Mouse (Mus musculus): Measurements from ENCODE around the gene Efna3.

The Efna3 gene

DNA sequence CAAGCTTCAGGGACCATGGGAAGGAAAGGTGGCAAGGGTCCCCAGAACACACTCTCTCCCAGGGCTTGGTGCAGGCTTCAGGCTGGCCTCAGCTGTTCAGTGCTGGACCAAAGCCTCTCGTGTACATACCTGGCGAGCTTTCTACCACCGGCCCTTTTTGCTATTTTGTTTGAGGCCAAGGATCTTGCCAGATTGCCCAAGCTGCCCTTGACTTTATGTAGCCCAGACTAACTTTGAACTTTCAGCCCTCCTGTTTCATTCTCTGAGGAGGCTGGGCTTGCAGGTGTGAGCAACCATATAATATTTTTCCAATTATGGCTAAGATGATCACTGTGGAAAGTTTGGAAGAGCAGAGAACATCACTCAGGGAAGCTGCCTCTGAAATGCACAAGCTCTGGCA, 38.5 kb downstream of the Efna3 start:
- DNase-seq (ENCODE audit: inconsistent ontology term): no peak

DNA sequence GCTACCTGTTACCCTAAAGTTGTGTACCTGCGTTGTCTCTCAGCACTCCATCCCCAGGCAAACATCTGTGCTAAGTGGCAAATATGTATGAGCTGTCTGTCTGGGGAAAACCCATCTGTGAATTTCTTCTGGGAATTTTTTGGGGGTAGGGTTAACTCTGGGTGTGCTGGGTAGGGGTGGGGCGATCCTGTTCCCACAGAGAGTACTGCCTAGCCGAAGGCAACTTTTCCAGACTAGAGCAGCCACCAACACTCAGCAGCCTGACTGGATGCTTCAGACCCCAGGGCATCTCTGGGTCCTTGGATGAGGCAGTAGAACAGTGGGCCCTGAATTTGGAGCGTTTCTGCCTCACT, 40.5 kb downstream of the Efna3 start:
- DNase-seq (ENCODE audit: inconsistent ontology term): no peak

DNA sequence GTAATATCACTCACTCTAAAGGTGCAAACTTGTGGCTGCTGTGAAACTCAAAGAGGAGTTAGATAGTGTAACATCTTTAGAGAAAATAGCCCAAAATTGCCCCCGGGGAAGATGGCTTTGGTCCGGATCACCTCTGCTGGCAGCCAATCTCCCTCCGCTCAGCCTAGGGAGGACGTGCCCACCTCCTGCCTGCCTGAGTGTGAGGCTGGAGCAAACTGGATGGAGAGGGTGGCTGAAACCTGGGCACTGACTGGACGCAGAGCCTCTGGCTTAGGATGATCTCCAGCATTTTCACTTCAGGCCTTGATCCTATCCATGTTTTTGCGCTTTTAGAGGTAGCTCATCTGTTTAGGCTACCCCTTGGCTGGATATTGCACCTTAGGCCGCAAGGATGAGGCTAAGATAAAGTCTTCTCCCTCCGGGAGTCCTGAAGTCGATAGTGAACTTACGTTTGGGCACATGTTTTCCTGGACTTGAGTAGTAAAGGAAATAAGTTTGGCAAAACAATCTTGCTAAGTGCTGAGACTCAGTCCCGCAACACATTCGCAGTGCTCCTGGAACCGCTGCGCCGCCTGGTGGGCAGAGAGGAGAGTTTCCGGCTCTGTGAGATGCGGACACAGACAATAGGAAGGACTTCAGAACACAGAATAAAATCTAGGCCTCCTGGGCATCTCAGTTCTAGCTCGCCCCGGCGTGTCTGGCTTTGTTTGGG, 41.0 kb downstream of the Efna3 start:
- DNase-seq (ENCODE audit: inconsistent ontology term): peak; percentile 87

DNA sequence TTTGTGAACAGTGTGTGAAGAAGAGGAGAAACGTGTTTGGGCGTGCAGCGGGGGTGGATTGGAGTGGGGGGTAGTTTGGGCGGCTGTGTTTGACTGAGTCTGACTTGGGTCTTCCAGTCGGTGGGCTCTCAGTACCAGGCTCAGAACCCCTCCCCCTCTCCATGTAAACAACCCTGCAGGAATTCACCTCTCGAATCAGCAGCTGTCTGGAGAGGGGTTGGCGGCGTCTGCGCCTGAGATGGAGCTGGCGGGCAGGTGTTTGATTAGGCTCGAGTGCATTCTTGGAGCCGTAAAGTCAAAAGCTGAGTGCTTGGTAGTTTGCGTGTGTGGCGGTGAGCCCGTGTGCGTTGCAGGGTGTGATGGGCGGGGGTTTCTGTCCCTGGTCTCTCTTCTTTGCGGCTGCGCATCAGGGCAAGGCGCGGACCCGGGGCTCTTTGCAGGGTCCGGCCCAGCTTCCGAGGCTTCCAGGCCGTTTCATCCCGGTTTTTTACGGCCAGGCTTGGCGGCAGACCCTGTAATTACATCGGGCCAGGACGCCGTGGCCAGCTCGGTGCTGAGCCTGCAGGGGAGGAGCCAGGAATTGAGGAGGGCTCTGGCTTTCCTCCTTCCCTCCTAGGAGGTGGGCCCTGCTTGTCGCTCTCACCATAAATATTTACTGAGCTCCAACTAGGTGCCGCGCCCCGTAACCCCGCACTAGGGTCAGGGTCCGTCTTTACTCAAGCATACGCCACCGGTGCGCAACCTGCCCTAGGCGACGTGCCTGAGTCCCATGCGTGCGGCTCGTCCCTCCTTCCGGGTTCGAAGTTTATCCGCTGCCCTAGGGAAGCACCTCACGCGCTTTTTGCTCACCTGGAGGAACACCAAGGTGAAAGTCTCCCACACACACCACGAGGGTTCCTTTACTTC, 41.9 kb downstream of the Efna3 start, which contains the start of gene Efna1:
Efna1 (minus strand) TSS at position 537 of the 906 bp plus-strand sequence.
- DNase-seq (ENCODE audit: inconsistent ontology term): peak; percentile 51

DNA sequence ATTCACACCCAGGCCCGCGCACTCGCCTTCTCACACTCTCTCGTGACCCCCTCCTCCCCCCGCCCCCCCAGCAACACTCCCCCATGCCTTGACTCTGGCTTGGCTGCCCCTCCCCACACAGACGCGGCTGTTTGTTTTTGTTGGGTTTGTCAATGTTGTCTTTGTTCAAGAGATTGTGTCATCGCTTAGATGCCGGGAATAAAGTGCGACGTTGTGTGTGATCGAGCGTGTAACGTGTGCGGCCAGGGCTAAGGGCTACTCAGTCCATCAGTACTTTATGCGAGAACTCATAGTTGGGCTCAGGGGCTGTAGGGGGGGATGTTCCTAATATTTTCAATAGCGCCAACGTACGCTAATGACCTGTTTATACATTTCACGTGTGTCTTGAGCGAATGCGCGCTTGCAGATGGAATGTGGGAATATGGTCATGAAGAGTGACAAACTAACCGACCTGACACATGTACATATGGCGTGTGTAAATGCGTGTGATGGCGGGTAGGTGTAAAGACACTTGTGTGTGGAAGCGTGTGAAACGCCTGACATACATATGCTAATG, 42.6 kb downstream of the Efna3 start:
- peak; percentile 88 for DNase-seq (ENCODE audit: inconsistent ontology term)

DNA sequence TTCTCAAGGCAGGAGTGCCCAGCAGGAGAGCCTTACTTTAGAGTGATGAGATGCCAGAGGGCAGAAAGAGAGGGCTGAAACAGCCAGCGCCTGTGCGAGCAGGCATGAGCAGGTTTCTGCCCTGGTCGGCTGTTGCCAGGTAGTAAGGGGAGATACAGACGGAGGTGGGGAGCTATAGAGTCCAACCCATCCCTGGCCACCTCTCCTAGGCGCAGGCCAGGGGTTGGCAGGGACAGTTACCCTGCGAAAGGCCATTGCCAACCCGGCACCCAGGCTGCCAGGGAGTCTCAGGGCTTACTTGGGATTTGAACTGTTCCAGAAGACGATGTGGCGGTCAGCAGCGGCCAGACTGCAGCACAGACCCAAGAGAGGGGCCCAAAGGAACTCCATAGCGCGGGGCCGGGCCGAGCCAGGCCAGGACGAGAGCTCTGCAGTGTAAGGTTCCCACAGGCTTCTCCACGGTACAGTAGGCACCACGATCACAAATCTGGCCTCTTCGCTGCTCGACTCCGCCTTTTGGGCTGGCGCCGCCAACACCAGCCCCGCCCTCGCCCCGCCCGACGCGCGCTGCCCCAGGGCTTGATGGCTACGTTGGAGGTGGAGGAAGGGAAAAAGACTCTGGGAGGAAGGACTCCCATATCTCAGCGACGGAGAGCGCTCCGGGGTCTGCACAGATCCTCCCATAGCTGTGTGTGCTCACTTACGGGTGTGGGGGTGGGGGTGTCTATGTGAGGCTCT, 43.4 kb downstream of the Efna3 start:
- peak; percentile 95 for DNase-seq (ENCODE audit: inconsistent ontology term)

DNA sequence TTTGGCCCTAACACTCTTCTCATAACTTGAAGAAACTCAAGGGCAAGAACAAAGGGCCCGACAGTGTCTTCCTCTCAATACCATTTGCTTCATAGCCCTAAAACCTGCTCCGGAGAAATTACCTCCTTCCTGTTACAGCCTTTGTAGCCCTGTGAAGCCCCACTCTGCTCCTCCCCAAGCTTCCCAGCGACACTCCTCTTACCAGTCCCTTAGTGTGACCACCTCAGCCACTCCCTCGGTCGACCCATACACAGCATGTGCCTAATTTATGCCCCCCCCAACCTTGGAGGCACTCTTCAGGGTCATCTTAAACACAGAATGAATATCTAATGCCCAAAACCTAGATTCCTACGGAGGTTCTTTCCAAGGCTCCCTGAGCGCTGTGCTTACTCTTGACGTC, 44.1 kb downstream of the Efna3 start:
- no peak for DNase-seq (ENCODE audit: inconsistent ontology term)

DNA sequence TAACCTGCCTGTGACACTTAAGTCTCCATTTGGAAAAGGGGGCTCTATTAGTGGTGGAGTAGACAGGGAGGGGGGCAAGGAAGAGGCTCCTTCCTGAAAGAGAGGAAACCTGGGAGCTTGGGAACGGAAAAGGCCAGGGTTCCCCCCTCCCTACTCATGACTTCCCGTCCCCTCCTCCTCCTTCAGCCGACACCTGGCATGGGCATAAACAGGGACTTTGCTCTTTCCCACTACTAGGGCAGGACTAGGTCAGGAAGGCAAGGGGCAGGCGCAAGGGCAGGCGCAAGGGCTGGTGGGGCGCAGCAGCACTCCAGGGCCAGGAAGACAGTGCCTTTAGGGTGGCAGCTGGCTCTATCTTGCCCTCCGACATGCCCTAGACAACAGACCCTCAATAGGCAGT, 44.7 kb downstream of the Efna3 start:
- no peak for DNase-seq (ENCODE audit: inconsistent ontology term)

DNA sequence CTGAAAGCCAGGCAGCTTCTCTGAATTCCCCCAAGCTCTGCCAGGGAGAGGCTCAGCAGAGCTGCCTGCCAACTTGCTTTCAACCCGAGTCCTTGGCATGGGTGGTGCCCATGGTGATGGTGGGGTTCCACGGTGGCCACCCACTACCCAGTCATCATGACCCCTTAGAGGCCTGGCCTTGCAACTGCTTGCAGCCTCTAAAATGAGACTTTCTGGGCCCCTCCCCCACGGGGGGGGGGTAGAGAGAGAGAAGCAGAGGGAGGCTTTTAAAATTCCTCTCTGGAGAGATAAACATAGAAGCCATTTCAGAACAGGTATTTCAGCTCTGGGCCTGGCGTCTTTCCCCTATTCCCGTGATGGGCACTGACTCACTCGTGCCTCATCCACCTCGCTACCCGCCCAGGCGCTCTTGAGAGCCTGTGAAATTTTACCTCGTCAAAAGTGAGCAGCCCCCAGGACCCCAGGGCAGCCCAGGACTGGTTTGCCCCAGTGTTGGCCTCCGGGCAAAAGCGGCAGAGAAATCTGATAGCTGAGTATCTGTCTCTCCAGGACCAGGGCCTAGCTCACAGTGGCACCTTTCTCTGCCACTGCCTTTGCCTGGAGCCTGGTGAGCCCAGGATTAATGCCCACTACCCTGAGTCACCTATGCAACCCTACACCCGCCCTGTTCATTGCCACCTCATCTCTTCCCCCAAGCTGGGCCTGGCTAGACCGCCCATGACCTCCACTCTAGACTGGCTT, 45.3 kb downstream of the Efna3 start:
- peak; percentile 50 for DNase-seq (ENCODE audit: inconsistent ontology term)

DNA sequence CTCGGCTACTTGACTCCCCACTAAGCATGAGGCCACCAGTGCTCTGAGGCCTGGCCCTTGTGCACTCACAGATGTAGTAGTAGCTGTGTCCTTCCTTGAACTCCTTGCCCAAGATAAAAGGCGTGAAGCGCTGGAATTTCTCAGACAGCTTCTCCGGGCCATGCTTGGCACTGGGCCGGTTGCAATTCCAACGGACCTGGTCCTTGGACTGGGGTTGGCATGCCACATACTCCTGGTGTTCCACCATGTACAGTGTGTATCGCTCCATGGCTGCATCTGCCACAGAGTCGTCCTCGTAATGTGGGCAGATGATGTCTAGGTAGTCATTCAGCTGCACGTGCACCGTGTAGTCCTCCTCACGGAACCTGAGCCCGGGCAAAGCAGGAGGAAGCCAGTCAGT, 46.7 kb downstream of the Efna3 start:
- DNase-seq (ENCODE audit: inconsistent ontology term): no peak

DNA sequence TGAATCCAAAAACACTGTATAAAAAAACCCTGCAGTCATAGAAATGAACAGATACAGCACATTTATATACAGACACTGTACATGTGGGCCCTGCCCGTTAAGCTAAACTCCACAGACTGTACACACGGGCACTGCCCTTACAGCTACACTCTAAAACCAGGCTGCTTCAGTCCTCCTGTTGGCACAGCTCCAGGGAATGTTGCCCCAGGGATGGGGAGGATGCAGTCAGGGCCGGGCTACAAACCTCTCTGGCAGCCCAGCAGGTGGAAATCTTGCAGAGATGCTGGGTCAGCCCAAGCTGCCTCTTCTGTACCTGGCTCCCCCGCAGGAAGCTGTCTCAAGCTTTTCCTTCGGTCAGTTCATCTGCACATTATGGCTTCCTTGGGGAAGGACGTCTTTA, 51.0 kb downstream of the Efna3 start:
- peak; percentile 64 for DNase-seq (ENCODE audit: inconsistent ontology term)

DNA sequence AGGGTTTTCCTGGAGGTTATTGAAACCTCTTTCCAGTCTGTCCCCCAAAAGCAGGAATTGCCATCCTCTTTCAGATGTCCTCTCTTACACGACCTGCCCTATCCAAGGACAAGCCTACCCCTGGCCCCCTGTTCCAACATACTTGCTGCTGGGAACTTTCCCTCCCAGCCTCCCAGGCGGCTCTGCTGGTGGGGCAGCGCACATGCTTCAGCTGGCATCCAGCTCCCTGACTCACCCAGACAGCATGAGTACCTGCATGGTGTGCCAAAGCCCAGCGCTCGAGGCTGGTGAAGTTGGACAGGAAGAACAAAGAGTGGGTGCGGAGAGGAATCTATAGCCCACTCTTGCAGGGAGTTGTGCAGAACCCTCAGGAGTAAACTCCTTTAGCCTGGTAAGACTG, 51.9 kb downstream of the Efna3 start:
- DNase-seq (ENCODE audit: inconsistent ontology term): peak; percentile 84

DNA sequence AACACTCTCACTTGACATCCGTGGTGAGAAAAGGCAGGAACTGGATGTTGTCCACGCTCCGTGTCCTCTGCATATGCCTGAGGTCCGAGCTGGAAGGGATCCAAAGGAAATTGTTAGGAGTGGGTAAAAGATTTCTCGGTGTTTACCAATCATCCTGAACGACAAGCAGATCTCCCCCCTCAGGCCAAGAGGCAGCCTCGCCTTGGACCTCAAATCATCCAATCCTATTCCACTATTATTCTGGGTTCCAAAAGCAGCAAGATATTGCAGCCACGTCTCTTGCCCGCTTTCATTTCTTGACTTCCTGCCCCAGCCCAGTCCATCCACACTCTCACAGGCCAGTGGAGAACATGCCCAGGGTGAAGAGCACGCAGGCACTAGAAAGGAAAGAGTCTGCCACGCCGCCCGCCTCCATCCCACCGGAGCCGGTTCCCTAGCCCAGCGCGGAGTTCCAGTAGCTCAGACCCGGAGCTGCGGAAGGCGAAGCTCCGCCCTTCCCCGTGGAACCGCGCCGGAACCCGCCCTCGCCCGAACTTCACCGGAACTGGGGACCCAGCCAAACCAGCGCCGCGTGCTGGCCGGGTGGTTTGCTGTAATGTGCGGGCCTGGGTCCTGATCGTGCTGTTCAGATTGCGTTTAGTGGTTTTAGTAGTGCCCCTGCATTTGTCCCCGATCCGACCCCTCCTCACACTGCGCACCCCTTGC, 52.6 kb downstream of the Efna3 start, which contains the start of gene Slc50a1:
Slc50a1 (minus strand) TSS at position 520 of the 705 bp plus-strand sequence.
- DNase-seq (ENCODE audit: inconsistent ontology term): peak; percentile 81

DNA sequence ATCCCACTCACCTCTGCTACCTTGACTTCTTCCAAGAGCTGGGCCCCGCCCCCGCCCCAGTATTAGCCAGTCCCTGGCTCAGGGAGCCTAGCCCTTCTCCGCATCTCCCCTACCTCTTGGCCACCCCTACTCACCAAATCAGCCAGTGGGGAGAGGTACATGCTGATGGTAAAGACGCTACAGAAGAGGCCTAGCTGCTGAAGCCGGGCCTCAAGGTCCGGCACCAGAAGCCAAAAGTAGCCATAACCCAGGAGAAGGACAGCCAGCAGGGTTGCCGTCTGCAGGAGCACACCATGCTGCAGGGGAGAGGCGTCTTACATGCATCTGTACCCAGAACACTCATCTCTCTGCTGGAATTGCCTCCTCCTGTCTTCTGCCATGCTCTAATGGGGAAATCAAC, 53.8 kb downstream of the Efna3 start:
- DNase-seq (ENCODE audit: inconsistent ontology term): no peak

DNA sequence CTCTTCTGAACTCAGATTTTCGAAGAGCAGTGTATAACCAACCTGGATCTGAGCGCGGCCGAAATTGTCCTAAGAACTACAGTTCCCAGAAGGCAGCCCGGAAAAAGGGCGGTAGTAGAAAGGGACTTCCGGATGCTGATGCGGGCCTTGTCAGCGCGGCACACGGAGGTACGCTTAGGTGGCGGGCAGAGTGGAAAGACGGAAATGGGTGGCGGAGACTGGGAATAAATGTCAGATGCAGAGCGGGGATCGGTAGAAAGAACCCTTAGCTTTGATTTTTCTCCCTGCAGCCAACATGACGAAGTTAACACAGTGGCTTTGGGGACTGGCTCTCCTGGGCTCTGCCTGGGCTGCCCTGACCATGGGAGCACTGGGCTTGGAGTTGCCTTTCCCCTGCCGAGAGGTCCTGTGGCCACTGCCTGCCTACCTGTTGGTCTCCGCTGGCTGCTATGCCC, 56.3 kb downstream of the Efna3 start:
- DNase-seq (ENCODE audit: inconsistent ontology term): peak; percentile 66
